Mouse (Mus musculus) kidney, adult 2 months (tissue): Measurements from ENCODE around the gene Rtn4rl2.

Source experiments
- CTCF ChIP-seq: fragments of 200-500 bp; conservative IDR thresholded peaks from 2 replicates; pipeline ENCODE4 v1.5.1; 2011; ENCODE audit warnings: low read depth, mild to moderate bottlenecking, control low read depth, low read length, moderate library complexity, mixed read lengths; ENCODE audit not compliant: insufficient read depth, insufficient read length
- POLR2A ChIP-seq: fragments of 200-500 bp; IDR thresholded peaks from one replicate; pipeline ENCODE4 v1.6.1; 2011; ENCODE audit warnings: low read depth, low read length, control low read depth

DNA sequence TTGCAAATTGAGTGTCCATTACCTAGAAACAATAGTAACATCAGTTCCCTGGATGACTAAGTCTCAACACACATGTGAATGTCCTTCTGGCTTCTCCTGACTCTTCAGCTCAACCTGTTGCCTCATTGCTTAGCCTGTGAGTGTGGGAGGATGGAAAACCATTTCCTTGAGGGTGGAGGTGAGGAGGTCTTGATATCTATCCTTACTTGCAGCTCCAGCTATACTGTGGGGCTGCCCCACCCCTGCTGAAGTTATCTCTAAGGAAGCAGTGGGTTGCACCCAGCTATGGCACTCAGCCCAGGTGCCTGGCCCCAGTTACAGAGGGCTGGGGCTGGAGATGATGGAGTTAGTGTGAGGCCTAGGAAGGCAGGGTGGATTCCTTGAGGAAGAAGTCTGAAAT lies 44.6 kb downstream of the Rtn4rl2 start:
- no peak for TF ChIP-seq POLR2A
- no peak for TF ChIP-seq CTCF
